ENCODE assay signal across 31 mouse cellular contexts in the genomic region with DNA sequence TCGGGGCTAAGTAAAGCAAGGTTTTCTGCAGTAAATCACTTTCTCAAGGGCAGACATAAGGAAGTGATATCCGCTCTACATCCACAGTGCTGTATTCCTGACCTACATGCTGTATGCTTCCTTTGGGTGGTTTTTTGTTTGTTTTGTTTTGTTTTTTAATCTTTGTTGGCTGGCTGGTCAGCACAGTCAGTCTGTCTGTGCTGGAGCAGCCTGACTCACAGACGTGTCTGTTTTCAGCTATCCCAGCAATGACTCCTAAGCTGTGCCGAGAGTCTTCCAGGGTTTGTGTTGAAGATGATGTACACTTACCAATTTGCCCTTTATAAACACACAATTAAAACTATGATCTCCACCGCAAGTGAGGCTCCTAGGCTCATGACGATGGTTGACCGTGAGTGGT. TPM values are rescaled to one million over a fixed set of nuclear protein-coding genes. Genes with fewer than 3 reads are reported as not detected.
DNase-seq lines count a peak whose midpoint lies in the region; ATAC-seq and TF ChIP-seq lines count a peak whose summit lies in the region.
"Had no signal": no experiment of that assay in that cellular context is flagged by ENCODE, and none has a peak within 500 bp of the region (broad histone marks: within the 10 kb centered on the region; RNA-seq: fewer than 3 reads in every experiment).

No protein-coding gene starts in this region.

- ATAC-seq in hindbrain, embryonic 16.5 days, result no peak
- no peak for ATAC-seq in limb, embryonic 15.5 days (ENCODE audit: insufficient number of reproducible peaks, low FRiP score, low TSS enrichment, low read depth)
- no peak for ATAC-seq in embryonic facial prominence, embryonic 14.5 days (ENCODE audit: low read depth)
- ATAC-seq: activated CD4-positive, CD25-positive, alpha-beta regulatory T cell, adult 4 months; forebrain, embryonic 16.5 days had no signal

- H3K9ac ChIP-seq in hindbrain, embryonic 16.5 days (ENCODE audit: low read depth, low read length), result no peak overlapping the region
- no peak overlapping the region for H3K9ac ChIP-seq in limb, embryonic 15.5 days
- H3K9ac ChIP-seq in embryonic facial prominence, embryonic 14.5 days (ENCODE audit: low read depth, low read length), result no peak overlapping the region
- H3K9ac ChIP-seq: kidney, embryonic 15.5 days; liver, embryonic 15.5 days; lung, embryonic 14.5 days; midbrain, embryonic 12.5 days; neural tube, embryonic 13.5 days had no signal

- H3K27me3 ChIP-seq in hindbrain, embryonic 16.5 days (replicated peaks; ENCODE audit: control insufficient read depth, insufficient read depth, low read length), result no peaks in the 10 kb centered on the region
- no peaks in the 10 kb centered on the region for H3K27me3 ChIP-seq in hindbrain, embryonic 10.5 days (ENCODE audit: insufficient read depth, poor library complexity, severe bottlenecking)
- no peaks in the 10 kb centered on the region for H3K27me3 ChIP-seq in limb, embryonic 15.5 days
- no peaks in the 10 kb centered on the region for H3K27me3 ChIP-seq in limb, embryonic 10.5 days (ENCODE audit: low read depth, poor library complexity, severe bottlenecking)
- no peaks in the 10 kb centered on the region for H3K27me3 ChIP-seq in embryonic facial prominence, embryonic 14.5 days (replicated peaks; ENCODE audit: control insufficient read depth, insufficient read depth, low read length)
- H3K27me3 ChIP-seq in cerebellum, adult 2 months (ENCODE audit: control insufficient read depth, insufficient read depth, low read length), result no peaks in the 10 kb centered on the region
- H3K27me3 ChIP-seq: kidney, embryonic 15.5 days; liver, embryonic 15.5 days; midbrain, embryonic 12.5 days; neural tube, embryonic 13.5 days had no signal

- WGBS in hindbrain, embryonic 16.5 days, result 81% methylated on average over 7 of the region's 7 CpGs
- 90% methylated on average over 7 of the region's 7 CpGs for WGBS in hindbrain, embryonic 10.5 days
- 74% methylated on average over 7 of the region's 7 CpGs for WGBS in limb, embryonic 15.5 days
- WGBS in limb, embryonic 10.5 days, result 90% methylated on average over 7 of the region's 7 CpGs
- WGBS in embryonic facial prominence, embryonic 14.5 days, result 59% methylated on average over 7 of the region's 7 CpGs
- 90% methylated on average over 7 of the region's 7 CpGs for WGBS in cerebellum, adult 2 months

- TF ChIP-seq CTCF in cerebellum, adult 2 months (IDR thresholded peaks at IDR 0.05; ENCODE audit: borderline replicate concordance, insufficient read depth, low read depth, low read length), result no peak

- H3K36me3 ChIP-seq in hindbrain, embryonic 16.5 days (ENCODE audit: control insufficient read depth, insufficient read depth, low read length), result no peaks in the 10 kb centered on the region
- H3K36me3 ChIP-seq in hindbrain, embryonic 10.5 days, result no peaks in the 10 kb centered on the region
- no peaks in the 10 kb centered on the region for H3K36me3 ChIP-seq in limb, embryonic 15.5 days
- no peaks in the 10 kb centered on the region for H3K36me3 ChIP-seq in limb, embryonic 10.5 days
- H3K36me3 ChIP-seq in embryonic facial prominence, embryonic 14.5 days (ENCODE audit: control insufficient read depth, insufficient read depth, low read length), result no peaks in the 10 kb centered on the region
- H3K36me3 ChIP-seq: kidney, embryonic 15.5 days; liver, embryonic 15.5 days; midbrain, embryonic 12.5 days; neural tube, embryonic 13.5 days had no signal

- DNase-seq in hindbrain, embryonic 10.5 days (ENCODE audit: low spot score), result no peak
- no peak for DNase-seq in limb, embryonic 10.5 days (ENCODE audit: low spot score)
- DNase-seq in embryonic facial prominence, embryonic 14.5 days (ENCODE audit: low spot score), result no peak
- DNase-seq in fibroblast of lung, adult 2 months (ENCODE audit: low read depth), result peak; percentile 65
- no peak for DNase-seq in cerebellum, adult 2 months
- DNase-seq: adrenal gland, adult 2 months; B cell, adult 2 months; cerebellum, adult 8-10 months; cerebellum, postnatal 25 days; gastrocnemius, adult 2 months; gastrocnemius, postnatal 36 days; heart, adult 2 months; heart, postnatal 14 days; kidney, adult 11 months; kidney, postnatal 25 days; lung, embryonic 14.5 days; lung, postnatal 36 days; right cerebral cortex, postnatal 4 days; thymus, adult 2 months; thymus, postnatal 36 days had no signal

- H3K27ac ChIP-seq in hindbrain, embryonic 16.5 days (ENCODE audit: low read depth, low read length), result no peak overlapping the region
- no peak overlapping the region for H3K27ac ChIP-seq in hindbrain, embryonic 10.5 days
- 0 out of 2 replicates have a peak overlapping the region, but pooled peaks have one; percentile 24 for H3K27ac ChIP-seq in limb, embryonic 15.5 days
- H3K27ac ChIP-seq in limb, embryonic 10.5 days, result no peak overlapping the region
- H3K27ac ChIP-seq in embryonic facial prominence, embryonic 14.5 days (replicated peaks; ENCODE audit: low read depth, low read length), result peak overlapping the region; percentile 56
- no peak overlapping the region for H3K27ac ChIP-seq in cerebellum, adult 2 months (ENCODE audit: insufficient read depth, low read length)
- H3K27ac ChIP-seq: gastrocnemius, adult 2 months; heart, adult 2 months; kidney, embryonic 15.5 days; liver, embryonic 15.5 days; midbrain, embryonic 12.5 days; neural tube, embryonic 13.5 days had no signal

- H3K4me1 ChIP-seq in hindbrain, embryonic 16.5 days (ENCODE audit: control insufficient read depth, insufficient read depth, low read depth, low read length), result peaks cover 12% of the 10 kb centered on the region
- H3K4me1 ChIP-seq in hindbrain, embryonic 10.5 days (replicated peaks), result peaks cover 14% of the 10 kb centered on the region
- H3K4me1 ChIP-seq in limb, embryonic 15.5 days, result peaks cover 12% of the 10 kb centered on the region
- H3K4me1 ChIP-seq in limb, embryonic 10.5 days, result peaks cover 28% of the 10 kb centered on the region
- H3K4me1 ChIP-seq in embryonic facial prominence, embryonic 14.5 days (ENCODE audit: control insufficient read depth, insufficient read depth, low read length), result peaks cover 19% of the 10 kb centered on the region
- no peaks in the 10 kb centered on the region for H3K4me1 ChIP-seq in cerebellum, adult 2 months (ENCODE audit: control insufficient read depth, insufficient read depth, low read length)
- H3K4me1 ChIP-seq: liver, embryonic 15.5 days had no signal

- no peak for TF ChIP-seq POLR2A in cerebellum, adult 2 months (IDR thresholded peaks at IDR 0.05; ENCODE audit: borderline replicate concordance, insufficient read depth, low read length)

- H3K9me3 ChIP-seq in hindbrain, embryonic 16.5 days (ENCODE audit: control insufficient read depth, low read length), result no peaks in the 10 kb centered on the region
- H3K9me3 ChIP-seq in hindbrain, embryonic 10.5 days, result no peaks in the 10 kb centered on the region
- no peaks in the 10 kb centered on the region for H3K9me3 ChIP-seq in limb, embryonic 15.5 days
- no peaks in the 10 kb centered on the region for H3K9me3 ChIP-seq in limb, embryonic 10.5 days (replicated peaks)
- no peaks in the 10 kb centered on the region for H3K9me3 ChIP-seq in embryonic facial prominence, embryonic 14.5 days (ENCODE audit: control insufficient read depth, low read length)
- H3K9me3 ChIP-seq: kidney, embryonic 15.5 days; liver, embryonic 15.5 days; midbrain, embryonic 12.5 days; neural tube, embryonic 13.5 days had no signal

- H3K4me3 ChIP-seq in hindbrain, embryonic 16.5 days (ENCODE audit: low read length), result no peak overlapping the region
- no peak overlapping the region for H3K4me3 ChIP-seq in hindbrain, embryonic 10.5 days
- H3K4me3 ChIP-seq in limb, embryonic 15.5 days, result no peak overlapping the region
- no peak overlapping the region for H3K4me3 ChIP-seq in limb, embryonic 10.5 days
- no peak overlapping the region for H3K4me3 ChIP-seq in embryonic facial prominence, embryonic 14.5 days (ENCODE audit: low read depth, low read length)
- H3K4me3 ChIP-seq in cerebellum, adult 2 months (replicated peaks; ENCODE audit: insufficient read depth, low read depth, low read length), result no peak overlapping the region
- H3K4me3 ChIP-seq: gastrocnemius, adult 2 months; heart, adult 2 months; kidney, embryonic 15.5 days; liver, embryonic 15.5 days; midbrain, embryonic 12.5 days; neural tube, embryonic 13.5 days had no signal

- 0 out of 2 replicates have a peak overlapping the region, but pooled peaks have one; percentile 12 for H3K4me2 ChIP-seq in hindbrain, embryonic 16.5 days (ENCODE audit: low read length)
- no peak overlapping the region for H3K4me2 ChIP-seq in limb, embryonic 15.5 days
- no peak overlapping the region for H3K4me2 ChIP-seq in embryonic facial prominence, embryonic 14.5 days (ENCODE audit: low read depth, low read length)
- H3K4me2 ChIP-seq: kidney, embryonic 15.5 days; liver, embryonic 15.5 days; lung, embryonic 14.5 days; midbrain, embryonic 12.5 days had no signal

RNA-seq across cellular contexts. Expression of a gene that starts 56.7 kb away (rescaled TPM):
- 54.0 and 62.1 TPM in 2 replicates for polyA plus RNA-seq in hindbrain, embryonic 16.5 days (2015; fragmentation: Nextera tagmentation; extraction: Ambion mirVana)
- 114 and 134 TPM in 2 replicates for polyA plus RNA-seq in hindbrain, embryonic 10.5 days (2016; fragmentation: Nextera tagmentation; extraction: Ambion mirVana)
- 62.8 and 63.0 TPM in 2 replicates for polyA plus RNA-seq in limb, embryonic 15.5 days (2015; fragmentation: Nextera tagmentation; extraction: Ambion mirVana)
- 139 and 146 TPM in 2 replicates for polyA plus RNA-seq in limb, embryonic 10.5 days (2016; fragmentation: Nextera tagmentation; extraction: Ambion mirVana)
- 60.9 and 77.0 TPM in 2 replicates for polyA plus RNA-seq in embryonic facial prominence, embryonic 14.5 days (2014; fragmentation: Nextera tagmentation; extraction: Ambion mirVana)
- polyA plus RNA-seq in cerebellum, adult 2 months (2012; rRNA removed), result 29.1 and 30.5 TPM in 2 replicates

RNA-seq across cellular contexts. Expression of a gene that starts 57.9 kb away (rescaled TPM):
- polyA plus RNA-seq in hindbrain, embryonic 16.5 days (2015; fragmentation: Nextera tagmentation; extraction: Ambion mirVana), result 0.11 and 0.21 TPM in 2 replicates
- 0.09 TPM in 1 of 2 replicates, not detected in the other for polyA plus RNA-seq in hindbrain, embryonic 10.5 days (2016; fragmentation: Nextera tagmentation; extraction: Ambion mirVana)
- polyA plus RNA-seq in limb, embryonic 15.5 days (2015; fragmentation: Nextera tagmentation; extraction: Ambion mirVana), result not detected in 2 replicates
- not detected in 2 replicates for polyA plus RNA-seq in limb, embryonic 10.5 days (2016; fragmentation: Nextera tagmentation; extraction: Ambion mirVana)
- 0.29 TPM in 1 of 2 replicates, not detected in the other for polyA plus RNA-seq in embryonic facial prominence, embryonic 14.5 days (2014; fragmentation: Nextera tagmentation; extraction: Ambion mirVana)
- polyA plus RNA-seq in cerebellum, adult 2 months (2012; rRNA removed), result 1.7 and 2.2 TPM in 2 replicates
- polyA plus RNA-seq: activated CD4-positive, CD25-positive, alpha-beta regulatory T cell, adult 4 months; adrenal gland, adult 2 months; forebrain, embryonic 11.5 days; heart, embryonic 14.5 days; limb, embryonic 11.5 days; lung, embryonic 14.5 days; midbrain, embryonic 12.5 days had no signal

Comparison
In these comparisons a context has a peak if more than half of its experiments do, and no peak if none do; other contexts are left out.
1. H3K27ac ChIP-seq: peak in limb, embryonic 15.5 days (single experiment) and embryonic facial prominence, embryonic 14.5 days (single experiment); none in hindbrain, embryonic 16.5 days (single experiment), hindbrain, embryonic 10.5 days (single experiment), limb, embryonic 10.5 days (single experiment) and cerebellum, adult 2 months (single experiment).